Mouse (Mus musculus) cerebellum, adult 2 months (tissue): ENCODE measurements around the gene Slc15a4. TPM values are rescaled to one million over a fixed set of nuclear protein-coding genes. Genes with fewer than 3 reads are reported as not detected.

Experiments used
- DNase-seq, 2 experiments: peaks; one replicate each; pipeline ENCODE4 v3.0.0; 2021
- H3K27ac ChIP-seq: fragments of 200-500 bp; 2 replicates; pipeline ENCODE4 v1.5.1; 2012; ENCODE audit warnings: low read length, control low read depth, inconsistent platforms; ENCODE audit not compliant: insufficient read depth
- H3K27me3 ChIP-seq: fragments of 200-500 bp; 2 replicates; pipeline ENCODE4 v1.6.1; 2012; ENCODE audit warnings: inconsistent platforms, mild to moderate bottlenecking, low read length, moderate library complexity; ENCODE audit not compliant: control insufficient read depth, insufficient read depth
- H3K4me1 ChIP-seq: fragments of 200-500 bp; 2 replicates; pipeline ENCODE4 v1.6.1; 2011; ENCODE audit warnings: low read length; ENCODE audit not compliant: control insufficient read depth, insufficient read depth
- H3K4me3 ChIP-seq: fragments of 200-500 bp; replicated peaks from 2 replicates; pipeline ENCODE3; 2011; ENCODE audit warnings: mild to moderate bottlenecking, low read depth, low read length, control low read depth; ENCODE audit not compliant: insufficient read depth
- CTCF ChIP-seq: fragments of 200-500 bp; IDR thresholded peaks from 2 replicates; pipeline ENCODE4 v1.5.1; 2011; ENCODE audit warnings: low read depth, mild to moderate bottlenecking, control low read depth, low read length, moderate library complexity, borderline replicate concordance; ENCODE audit not compliant: insufficient read depth
- POLR2A ChIP-seq: fragments of 200-500 bp; IDR thresholded peaks from 2 replicates; pipeline ENCODE4 v1.6.1; 2011; ENCODE audit warnings: low read length, control low read depth, borderline replicate concordance; ENCODE audit not compliant: insufficient read depth
- WGBS: fragments of 180-500 bp; shearing (Covaris S2); methylation state at CpG from one replicate; pipeline ENCODE4 v1.1.7; 2018; 5-methylcytosine and 5-hydroxymethylcytosine counted together
- polyA plus RNA-seq: library from polyadenylated mRNA; depleted of rRNA; stranded (reverse); fragments of >200 nt; gene quantifications from 2 replicates; pipeline ENCODE4 v1.2.3, GENCODE M21; 2012

The Slc15a4 gene
- polyA plus RNA-seq, 1 experiment, result 24.9 TPM

- no peak for DNase-seq
- 90% methylated on average over 7 of the region's 7 CpGs for WGBS
- no peak for TF ChIP-seq CTCF
- no peak for TF ChIP-seq POLR2A
- Histone ChIP-seq H3K27me3 (no peaks in the 10 kb centered on the region), H3K4me1 (peaks cover 3% of the 10 kb centered on the region; the same call in 1 of the 2 replicates), H3K27ac (no peak overlapping the region), H3K4me3 (no peak overlapping the region)
These were observed 969 bp upstream of the Slc15a4 start for GRCm38 (mm10) chr5:127633666-127634065.

- no peak for TF ChIP-seq POLR2A
- no peak for TF ChIP-seq CTCF
- H3K4me1 ChIP-seq, result peaks cover 3% of the 10 kb centered on the region; the same call in 1 of the 2 replicates
- peak overlapping the region; percentile 21 for H3K4me3 ChIP-seq
- WGBS, result 25% methylated on average over 4 of the region's 4 CpGs
- DNase-seq, result peak in 1 of 2 experiments; percentile 21
- no peaks in the 10 kb centered on the region for H3K27me3 ChIP-seq
- H3K27ac ChIP-seq, result no peak overlapping the region
These were observed 491 bp upstream of the Slc15a4 start for GRCm38 (mm10) chr5:127633188-127633587.

DNA sequence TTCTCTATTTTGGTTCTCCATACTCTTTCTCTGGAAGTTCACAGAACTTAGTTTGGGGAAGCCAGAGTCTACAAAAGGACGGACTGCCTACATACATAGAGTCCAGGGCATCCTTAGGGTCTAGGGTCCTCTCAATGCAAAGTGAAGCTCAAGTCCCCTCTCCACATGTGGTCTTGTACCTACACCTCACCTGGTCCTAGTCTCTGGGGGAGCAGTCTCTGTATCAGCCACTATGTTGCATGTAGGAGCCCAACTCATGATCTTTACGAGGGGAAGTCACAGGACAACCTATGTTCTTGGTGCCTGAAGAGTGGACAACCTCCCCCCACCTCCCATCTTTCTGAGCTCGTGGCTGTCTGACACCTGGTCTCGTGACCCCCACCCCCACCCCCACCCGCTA is 1.0 kb downstream of the Slc15a4 start:
- no peak for DNase-seq
- WGBS, result 18% methylated on average over 5 of the region's 5 CpGs

DNA sequence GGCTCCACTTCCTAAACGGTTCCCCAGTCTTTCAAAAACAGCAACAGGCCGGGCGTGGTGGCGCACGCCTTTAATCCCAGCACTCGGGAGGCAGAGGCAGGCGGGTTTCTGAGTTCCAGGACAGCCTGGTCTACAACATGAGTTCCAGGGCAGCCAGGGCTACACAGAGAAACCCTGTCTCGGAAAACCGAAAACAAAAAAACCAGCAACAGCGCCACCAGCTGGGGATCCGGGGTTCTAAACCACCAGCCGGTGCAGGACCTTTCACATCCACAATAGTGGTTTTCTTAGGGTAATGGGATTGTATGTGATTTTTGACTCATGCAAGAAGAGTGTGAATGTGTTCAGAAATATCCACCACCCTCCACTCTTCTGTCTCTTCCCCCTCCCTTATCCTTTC is 5.5 kb downstream of the Slc15a4 start:
- Histone ChIP-seq H3K27ac (no peak overlapping the region), H3K27me3 (no peaks in the 10 kb centered on the region), H3K4me3 (no peak overlapping the region), H3K4me1 (no peaks in the 10 kb centered on the region)
- WGBS, result 89% methylated on average over 12 of the region's 12 CpGs
- no peak for TF ChIP-seq CTCF
- TF ChIP-seq POLR2A, result no peak
- no peak for DNase-seq

More for the DNA sequence above, 1.0 kb downstream of the Slc15a4 start:
- no peak overlapping the region for H3K27ac ChIP-seq
- no peaks in the 10 kb centered on the region for H3K27me3 ChIP-seq
- peaks cover 3% of the 10 kb centered on the region; the same call in 1 of the 2 replicates for H3K4me1 ChIP-seq
- peak overlapping the region; percentile 64 for H3K4me3 ChIP-seq
- TF ChIP-seq CTCF (no peak), POLR2A (no peak)

GRCm38 (mm10) chr5:127624427-127625213 is 8.1 kb downstream of the Slc15a4 start:
- no peak for DNase-seq

DNA sequence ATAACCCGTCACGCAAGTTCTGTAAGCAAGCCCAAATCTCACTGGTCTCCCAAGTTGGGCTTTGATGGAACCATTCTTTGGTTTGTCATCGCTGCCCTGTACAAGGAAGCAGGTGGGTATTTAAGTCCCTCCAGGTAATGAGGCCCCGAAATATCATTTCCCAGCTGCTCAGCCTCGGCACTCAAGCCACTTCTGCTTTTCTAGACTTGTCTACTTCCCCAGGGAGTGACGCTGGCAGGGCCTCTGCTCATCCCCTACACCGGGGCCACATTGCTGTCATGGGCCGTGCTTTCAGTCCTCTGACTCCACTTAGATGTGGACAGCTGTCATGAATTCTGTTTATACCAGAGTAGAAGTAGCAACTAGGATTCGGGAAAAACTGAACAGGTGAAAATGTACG is 11.6 kb downstream of the Slc15a4 start:
- no peaks in the 10 kb centered on the region for H3K27me3 ChIP-seq
- no peak for DNase-seq
- TF ChIP-seq CTCF (no peak), POLR2A (no peak)
- WGBS, result 74% methylated on average over 10 of the region's 10 CpGs
- no peaks in the 10 kb centered on the region; the same call in 1 of the 2 replicates for H3K4me1 ChIP-seq
- no peak overlapping the region for H3K4me3 ChIP-seq
- H3K27ac ChIP-seq, result no peak overlapping the region

More at GRCm38 (mm10) chr5:127624427-127625213, 8.1 kb downstream of the Slc15a4 start:
- 84% methylated on average over 10 of the region's 10 CpGs for WGBS
- H3K27ac ChIP-seq, result no peak overlapping the region
- no peak overlapping the region for H3K4me3 ChIP-seq
- no peaks in the 10 kb centered on the region for H3K27me3 ChIP-seq
- TF ChIP-seq POLR2A (no peak), CTCF (no peak)
- no peaks in the 10 kb centered on the region for H3K4me1 ChIP-seq

GRCm38 (mm10) chr5:127620371-127620770 is 12.3 kb downstream of the Slc15a4 start:
- TF ChIP-seq POLR2A, result no peak
- no peak for TF ChIP-seq CTCF
- Histone ChIP-seq H3K4me1 (no peaks in the 10 kb centered on the region; the same call in none of the 2 replicates), H3K27ac (no peak overlapping the region), H3K4me3 (no peak overlapping the region), H3K27me3 (no peaks in the 10 kb centered on the region)
- DNase-seq, result no peak
- WGBS, result 75% methylated on average over 8 of the region's 8 CpGs

GRCm38 (mm10) chr5:127618834-127619233 is 13.9 kb downstream of the Slc15a4 start:
- no peaks in the 10 kb centered on the region for H3K27me3 ChIP-seq
- DNase-seq, result no peak
- H3K4me1 ChIP-seq, result no peaks in the 10 kb centered on the region; the same call in none of the 2 replicates
- WGBS, result 71% methylated on average over 3 of the region's 3 CpGs
- H3K4me3 ChIP-seq, result no peak overlapping the region
- H3K27ac ChIP-seq, result no peak overlapping the region
- TF ChIP-seq POLR2A (no peak), CTCF (no peak)
